Mouse (Mus musculus) forebrain, embryonic 16.5 days (tissue): ENCODE measurements at regions not wholly inside any gene's neighbourhood (a gene's known extent, or its start where the extent isn't known, plus 50 kb on each side); places are given as distances from the start of the nearest gene placed in this dataset.

Experiments used
- ATAC-seq: fragments of 200-750 bp; cut with Nextera tagmentation; 2 replicates; pipeline ENCODE4 v1.8.0; 2017; ENCODE audit warnings: mild to moderate bottlenecking, moderate library complexity
- H3K27ac ChIP-seq: fragments of 300-500 bp; sonication (generic); 2 replicates; pipeline ENCODE4 v1.5.1; 2014; ENCODE audit warnings: low read length, control low read depth
- H3K27me3 ChIP-seq: fragments of 300-500 bp; sonication (generic); replicated peaks from 2 replicates; pipeline ENCODE4 v1.6.1; 2014; ENCODE audit warnings: low read length; ENCODE audit not compliant: control insufficient read depth, insufficient read depth
- H3K36me3 ChIP-seq: fragments of 300-500 bp; sonication (generic); 2 replicates; pipeline ENCODE4 v1.6.1; 2014; ENCODE audit not compliant: control insufficient read depth, insufficient read depth
- H3K4me1 ChIP-seq: fragments of 300-500 bp; sonication (generic); replicated peaks from 2 replicates; pipeline ENCODE4 v1.6.1; 2014; ENCODE audit warnings: low read length; ENCODE audit not compliant: control insufficient read depth, insufficient read depth
- H3K4me2 ChIP-seq: fragments of 300-500 bp; sonication (generic); 2 replicates; pipeline ENCODE4 v1.6.1; 2014; ENCODE audit warnings: mild to moderate bottlenecking, low read length, control low read depth
- H3K4me3 ChIP-seq: fragments of 300-500 bp; sonication (generic); replicated peaks from 2 replicates; pipeline ENCODE4 v1.5.1; 2014; ENCODE audit warnings: mild to moderate bottlenecking, low read length, control low read depth
- H3K9ac ChIP-seq: fragments of 300-500 bp; sonication (generic); replicated peaks from 2 replicates; pipeline ENCODE4 v1.6.1; 2014; ENCODE audit warnings: low read depth, low read length, control low read depth
- H3K9me3 ChIP-seq: fragments of 300-500 bp; sonication (generic); 2 replicates; pipeline ENCODE4 v1.6.1; 2016; ENCODE audit warnings: low read length; ENCODE audit not compliant: control insufficient read depth
- WGBS: fragments of 180-500 bp; shearing (Covaris S2); extraction: QIAGEN DNeasy Blood & Tissue Kit; methylation state at CpG from one replicate; pipeline ENCODE4 v1.1.7; 2014; 5-methylcytosine and 5-hydroxymethylcytosine counted together

DNA sequence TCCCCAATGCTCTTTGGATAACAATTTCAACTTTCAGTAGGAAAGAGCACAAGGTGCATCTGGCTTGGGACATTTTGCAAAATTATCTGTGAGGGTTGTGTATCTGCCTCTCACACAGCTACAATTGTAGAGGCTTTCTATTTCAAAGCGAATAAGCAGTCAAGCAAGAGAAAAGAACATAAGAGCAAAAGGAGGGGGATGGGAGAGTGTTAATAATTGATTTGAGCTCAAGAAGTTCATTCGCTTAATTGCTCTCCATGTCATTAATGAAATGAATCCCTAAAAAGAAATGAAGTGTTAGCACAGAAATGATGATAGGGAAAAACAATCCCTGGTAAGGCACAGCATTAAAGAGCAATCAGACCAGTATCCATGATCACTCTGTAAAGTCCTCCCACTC lies 121.4 kb upstream of the Vgll3 start:
- 43% methylated on average over 2 of the region's 2 CpGs for WGBS
- Histone ChIP-seq H3K4me2 (no peak overlapping the region), H3K27me3 (no peaks in the 10 kb centered on the region), H3K9me3 (no peaks in the 10 kb centered on the region), H3K4me3 (no peak overlapping the region), H3K4me1 (no peaks in the 10 kb centered on the region), H3K27ac (no peak overlapping the region), H3K36me3 (no peaks in the 10 kb centered on the region), H3K9ac (no peak overlapping the region)
- ATAC-seq: no peak

DNA sequence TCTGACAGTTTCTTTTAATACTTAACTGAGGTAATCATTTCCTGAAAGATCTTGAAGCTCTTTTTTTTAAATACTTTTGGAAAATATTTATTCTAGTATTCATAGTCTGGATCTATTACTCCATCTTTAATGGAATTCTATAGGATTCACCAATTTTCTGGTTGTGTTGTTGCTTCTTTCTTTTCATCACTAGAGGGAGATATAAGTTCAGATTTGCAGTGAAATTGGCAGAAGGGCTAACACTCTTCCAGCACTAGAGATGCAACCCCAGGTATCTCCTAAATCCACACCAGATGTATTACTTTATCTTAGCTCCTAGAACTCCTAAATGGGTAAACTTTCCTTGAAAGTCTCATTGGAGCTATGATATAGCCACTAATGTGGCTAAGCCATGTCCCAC lies 99.4 kb upstream of the Vgll3 start:
- Histone ChIP-seq H3K4me3 (no peak overlapping the region), H3K4me2 (no peak overlapping the region), H3K27ac (no peak overlapping the region), H3K9me3 (no peaks in the 10 kb centered on the region), H3K36me3 (no peaks in the 10 kb centered on the region), H3K4me1 (no peaks in the 10 kb centered on the region), H3K9ac (no peak overlapping the region), H3K27me3 (no peaks in the 10 kb centered on the region)
- ATAC-seq: no peak

DNA sequence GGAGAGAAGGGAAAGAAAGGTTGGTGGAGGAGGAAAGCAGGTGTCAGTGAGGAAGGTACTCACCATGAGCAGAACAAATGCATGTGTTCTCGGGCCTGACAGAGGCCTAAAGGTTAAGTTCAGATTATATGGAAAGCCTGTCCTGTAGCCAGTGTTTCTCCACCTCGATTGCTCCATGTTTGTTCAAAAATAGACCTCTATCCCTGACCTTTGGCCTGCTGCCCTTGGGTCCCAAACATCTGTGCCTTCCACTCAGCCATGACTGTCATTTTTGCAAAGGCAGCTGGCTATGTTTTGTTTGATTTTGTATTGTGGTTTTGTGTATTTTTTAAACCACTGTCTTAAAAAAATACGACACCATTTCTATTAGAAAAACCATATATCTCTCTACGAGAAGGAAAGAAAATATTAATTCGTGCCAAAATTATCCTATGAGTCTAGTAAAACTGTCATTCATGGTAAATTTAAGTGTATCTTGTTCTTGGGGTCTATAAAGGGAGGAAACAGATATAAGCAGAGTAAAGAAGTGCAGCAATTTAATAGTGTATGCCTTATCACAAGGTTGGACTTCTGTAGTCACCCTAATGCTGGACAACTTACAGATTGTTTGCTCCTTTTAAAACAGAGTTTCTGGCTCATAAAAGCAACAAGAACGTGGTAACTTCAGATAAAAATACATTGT lies 96.1 kb upstream of the Vgll3 start:
- H3K36me3 ChIP-seq: no peaks in the 10 kb centered on the region
- H3K27ac ChIP-seq: no peak overlapping the region
- no peaks in the 10 kb centered on the region for H3K27me3 ChIP-seq
- no peak overlapping the region for H3K4me2 ChIP-seq
- H3K4me1 ChIP-seq: no peaks in the 10 kb centered on the region
- no peaks in the 10 kb centered on the region for H3K9me3 ChIP-seq
- WGBS: 78% methylated on average over 6 of the region's 6 CpGs
- H3K4me3 ChIP-seq: no peak overlapping the region
- no peak for ATAC-seq
- H3K9ac ChIP-seq: no peak overlapping the region

DNA sequence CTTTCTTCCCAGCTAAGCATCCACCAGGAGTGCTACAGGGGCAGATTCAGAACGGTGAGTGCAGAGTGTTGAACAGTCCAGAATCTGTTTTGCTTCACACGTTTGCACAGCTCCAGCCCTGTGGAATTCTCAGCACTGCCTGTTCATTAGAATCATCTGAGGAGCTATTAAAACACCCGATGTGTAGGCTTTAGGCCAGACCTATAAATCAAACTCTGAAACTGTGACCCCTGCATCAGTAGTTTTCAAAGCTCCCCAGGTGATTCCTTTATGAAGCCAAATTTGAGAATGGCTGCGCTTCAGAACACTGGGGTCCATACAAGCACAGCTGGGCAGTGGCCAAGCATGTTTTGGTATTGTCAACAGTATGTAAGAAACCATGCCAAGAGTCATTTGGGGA lies 94.1 kb upstream of the Vgll3 start:
- 33% methylated on average over 4 of the region's 4 CpGs for WGBS
- H3K36me3 ChIP-seq: no peaks in the 10 kb centered on the region

DNA sequence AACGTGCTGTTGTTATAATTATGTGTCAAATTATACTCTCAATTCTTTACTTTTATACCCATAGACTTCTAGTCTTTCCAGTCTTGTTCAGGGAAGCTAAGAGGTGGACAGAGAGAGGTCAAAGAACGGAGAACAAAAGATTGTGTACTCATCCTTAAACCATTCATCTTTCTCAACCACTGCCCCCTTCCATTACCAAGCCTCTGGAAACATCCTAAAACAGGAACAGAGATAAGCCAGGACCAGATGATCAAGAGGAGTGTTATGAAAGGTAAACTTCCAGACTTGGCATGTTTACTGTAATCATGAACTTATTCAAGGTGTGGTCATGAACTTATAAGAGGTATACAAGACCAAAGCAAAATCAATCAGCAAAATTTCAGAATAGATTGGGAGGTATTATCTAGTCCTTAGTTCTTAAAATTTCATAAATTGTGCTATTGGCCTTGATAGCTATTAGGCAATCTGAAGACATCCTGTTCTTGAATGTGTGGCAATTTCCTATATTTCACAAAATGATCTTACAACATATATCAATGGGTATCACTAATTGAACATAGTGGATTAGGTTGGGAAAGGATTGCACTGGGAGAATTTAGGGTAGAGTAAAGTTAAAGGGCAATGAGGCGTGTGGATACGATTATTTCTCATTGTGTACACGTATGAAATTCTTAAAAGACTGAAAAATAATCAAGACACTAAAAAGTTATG lies 89.3 kb upstream of the Vgll3 start:
- H3K4me2 ChIP-seq: no peak overlapping the region
- no peak overlapping the region for H3K9ac ChIP-seq
- H3K36me3 ChIP-seq: no peaks in the 10 kb centered on the region
- H3K27me3 ChIP-seq: no peaks in the 10 kb centered on the region
- H3K9me3 ChIP-seq: no peaks in the 10 kb centered on the region
- 88% methylated on average over 5 of the region's 5 CpGs for WGBS
- ATAC-seq: no peak
- H3K27ac ChIP-seq: no peak overlapping the region
- no peak overlapping the region for H3K4me3 ChIP-seq
- H3K4me1 ChIP-seq: no peaks in the 10 kb centered on the region

More for the DNA sequence above, 94.1 kb upstream of the Vgll3 start:
- Histone ChIP-seq H3K27me3 (no peaks in the 10 kb centered on the region), H3K4me1 (no peaks in the 10 kb centered on the region), H3K4me3 (no peak overlapping the region), H3K9ac (no peak overlapping the region), H3K9me3 (no peaks in the 10 kb centered on the region), H3K4me2 (no peak overlapping the region), H3K27ac (no peak overlapping the region)
- peak; percentile 40; the same call in 1 of the 2 replicates for ATAC-seq

GRCm38 (mm10) chr16:65726289-65726688 lies 88.8 kb upstream of the Vgll3 start:
- Histone ChIP-seq H3K27ac (no peak overlapping the region), H3K4me2 (no peak overlapping the region), H3K36me3 (no peaks in the 10 kb centered on the region), H3K9ac (no peak overlapping the region), H3K27me3 (no peaks in the 10 kb centered on the region), H3K9me3 (no peaks in the 10 kb centered on the region), H3K4me1 (no peaks in the 10 kb centered on the region), H3K4me3 (no peak overlapping the region)
- WGBS: 80% methylated on average over 3 of the region's 3 CpGs
- ATAC-seq: no peak

- Histone ChIP-seq H3K27me3 (no peaks in the 10 kb centered on the region), H3K36me3 (no peaks in the 10 kb centered on the region), H3K4me3 (no peak overlapping the region), H3K27ac (no peak overlapping the region), H3K9me3 (no peaks in the 10 kb centered on the region), H3K9ac (no peak overlapping the region), H3K4me1 (no peaks in the 10 kb centered on the region), H3K4me2 (no peak overlapping the region)
- no peak for ATAC-seq
- WGBS: 26% methylated on average over 4 of the region's 4 CpGs
Measured at GRCm38 (mm10) chr16:65729322-65729721, 85.7 kb upstream of the Vgll3 start.

DNA sequence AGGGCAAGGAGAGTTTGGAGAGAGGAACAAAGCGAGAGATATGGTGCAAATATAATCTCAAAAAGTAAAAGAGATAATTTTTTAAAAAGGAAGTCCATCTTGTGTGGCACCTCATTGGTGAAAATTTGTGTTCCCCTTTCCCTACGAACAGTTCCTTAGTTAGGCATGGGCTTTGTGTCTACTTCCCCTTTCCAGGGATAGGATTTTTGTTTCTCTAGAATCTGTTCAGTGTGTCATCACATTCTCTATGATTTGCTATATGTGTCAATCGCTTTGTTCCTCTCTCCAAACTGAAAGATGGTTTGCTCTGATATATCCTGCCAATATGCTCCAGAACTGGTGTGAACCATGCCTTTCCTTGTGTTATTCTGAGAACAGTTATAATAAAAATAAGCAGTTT lies 75.4 kb upstream of the Vgll3 start:
- no peak for ATAC-seq
- H3K9ac ChIP-seq: no peak overlapping the region
- H3K27me3 ChIP-seq: no peaks in the 10 kb centered on the region
- no peaks in the 10 kb centered on the region for H3K9me3 ChIP-seq
- no peaks in the 10 kb centered on the region for H3K36me3 ChIP-seq
- 86% methylated on average over 3 of the region's 3 CpGs for WGBS
- H3K4me1 ChIP-seq: no peaks in the 10 kb centered on the region
- H3K4me3 ChIP-seq: no peak overlapping the region
- no peak overlapping the region for H3K27ac ChIP-seq
- no peak overlapping the region for H3K4me2 ChIP-seq

- Histone ChIP-seq H3K9me3 (no peaks in the 10 kb centered on the region), H3K27ac (no peak overlapping the region)
- ATAC-seq: no peak
Measured at GRCm38 (mm10) chr16:65742951-65743350, 72.1 kb upstream of the Vgll3 start.

More at GRCm38 (mm10) chr16:65742951-65743350, 72.1 kb upstream of the Vgll3 start:
- Histone ChIP-seq H3K4me3 (no peak overlapping the region), H3K27me3 (no peaks in the 10 kb centered on the region), H3K9ac (no peak overlapping the region), H3K36me3 (no peaks in the 10 kb centered on the region), H3K4me2 (no peak overlapping the region), H3K4me1 (no peaks in the 10 kb centered on the region)
